Mouse (Mus musculus): ENCODE measurements around the gene Gm12695.

GRCm38 (mm10) chr4:96791301-96791700, 6.3 kb upstream of the Gm12695 start:
- TF ChIP-seq CTCF (IDR thresholded peaks at IDR 0.05; ENCODE audit: low read depth) (no peak), EP300 (IDR thresholded peaks at IDR 0.05; ENCODE audit: low read depth) (no peak)

Data from heart, postnatal 0 days (tissue).